Mouse (Mus musculus) CH12.LX (cell line): ENCODE data around the gene Scgb3a1.

Experiments
- CHD2 ChIP-seq: IDR thresholded peaks from 2 replicates; pipeline ENCODE4 v1.6.1; 2011; ENCODE audit warnings: low read length, improper control_type of control experiment
- CTCF ChIP-seq, 2 experiments: IDR thresholded peaks in 1 of 2; conservative IDR thresholded peaks in 1 of 2; 2 replicates each; pipeline ENCODE4 v1.5.1; 2011 to 2012; ENCODE audit warnings: low read depth in 2 of 2, low read length in 2 of 2, improper control_type of control experiment in 1 of 2, inconsistent platforms in 1 of 2, mild to moderate bottlenecking in 1 of 2, moderate library complexity in 1 of 2
- ELF1 ChIP-seq: IDR thresholded peaks from 2 replicates; pipeline ENCODE4 v1.6.1; 2014; ENCODE audit warnings: low read depth, mild to moderate bottlenecking, inconsistent platforms, low read length, improper control_type of control experiment
- GABPA ChIP-seq: IDR thresholded peaks from 2 replicates; pipeline ENCODE4 v1.6.1; 2012; ENCODE audit warnings: low read depth, low read length, improper control_type of control experiment, inconsistent platforms; ENCODE audit not compliant: insufficient replicate concordance
- IRF4 ChIP-seq: IDR thresholded peaks from 2 replicates; pipeline ENCODE4 v1.6.1; 2014; ENCODE audit warnings: low read depth, mild to moderate bottlenecking, inconsistent platforms, low read length, improper control_type of control experiment
- MAX ChIP-seq: IDR thresholded peaks from 2 replicates; pipeline ENCODE4 v1.6.1; 2011; ENCODE audit warnings: low read length, improper control_type of control experiment
- MAZ ChIP-seq: IDR thresholded peaks from 2 replicates; pipeline ENCODE4 v1.6.1; 2012; ENCODE audit warnings: low read depth, mild to moderate bottlenecking, inconsistent platforms, low read length, improper control_type of control experiment, moderate library complexity
- NELFE ChIP-seq: IDR thresholded peaks from 2 replicates; pipeline ENCODE4 v1.6.1; 2011; ENCODE audit warnings: low read depth, low read length, improper control_type of control experiment
- POLR2A ChIP-seq: IDR thresholded peaks from 2 replicates; pipeline ENCODE4 v1.6.1; 2011; ENCODE audit warnings: low read depth, mild to moderate bottlenecking, improper control_type of control experiment, low read length
- TCF12 ChIP-seq: IDR thresholded peaks from 2 replicates; pipeline ENCODE4 v1.6.1; 2014; ENCODE audit warnings: low read depth, mild to moderate bottlenecking, inconsistent platforms, low read length, improper control_type of control experiment
- USF1 ChIP-seq: IDR thresholded peaks from 2 replicates; pipeline ENCODE4 v1.6.1; 2014; ENCODE audit warnings: low read depth, mild to moderate bottlenecking, inconsistent platforms, low read length, improper control_type of control experiment
- ZC3H11A ChIP-seq: IDR thresholded peaks from 2 replicates; pipeline ENCODE4 v1.6.1; 2012; ENCODE audit warnings: low read depth, mild to moderate bottlenecking, inconsistent platforms, low read length, improper control_type of control experiment
- ZMIZ1 ChIP-seq: IDR thresholded peaks from 2 replicates; pipeline ENCODE4 v1.6.1; 2012; ENCODE audit warnings: low read depth, mild to moderate bottlenecking, inconsistent platforms, low read length, improper control_type of control experiment

- TF ChIP-seq MAX, result no peak
- TF ChIP-seq CTCF (conservative IDR thresholded peaks at IDR 0.05 in 1 of 2, IDR thresholded peaks at IDR 0.05 in 1 of 2; ENCODE audit: low read depth in 2 of 2, low read length in 2 of 2), result no peak
- no peak for TF ChIP-seq USF1
- no peak for TF ChIP-seq ZC3H11A
- no peak for TF ChIP-seq POLR2A
- TF ChIP-seq ELF1, result no peak
- 0 out of 2 replicates have a peak, but pooled peaks have one; percentile 27 for TF ChIP-seq MAZ
- TF ChIP-seq CHD2, result 0 out of 2 replicates have a peak, but pooled peaks have one; percentile 2
- no peak for TF ChIP-seq ZMIZ1
- no peak for TF ChIP-seq NELFE
- no peak for TF ChIP-seq TCF12
- no peak for TF ChIP-seq IRF4
- TF ChIP-seq GABPA, result no peak
These were observed 2.1 kb downstream of the Scgb3a1 start for GRCm38 (mm10) chr11:49665462-49665861.
